Mouse (Mus musculus) C2C12 (cell line): Measurements from ENCODE around the gene Thsd7a.

Experiments
- CTCF ChIP-seq: IDR thresholded peaks from one replicate; pipeline ENCODE4 v1.5.1; 2011; ENCODE audit not compliant: control insufficient read depth, insufficient read depth, insufficient read length
- MYOG ChIP-seq: IDR thresholded peaks from one replicate; pipeline ENCODE4 v1.6.1; 2011; ENCODE audit not compliant: control insufficient read depth, insufficient read length; ENCODE audit errors: extremely low read depth

DNA sequence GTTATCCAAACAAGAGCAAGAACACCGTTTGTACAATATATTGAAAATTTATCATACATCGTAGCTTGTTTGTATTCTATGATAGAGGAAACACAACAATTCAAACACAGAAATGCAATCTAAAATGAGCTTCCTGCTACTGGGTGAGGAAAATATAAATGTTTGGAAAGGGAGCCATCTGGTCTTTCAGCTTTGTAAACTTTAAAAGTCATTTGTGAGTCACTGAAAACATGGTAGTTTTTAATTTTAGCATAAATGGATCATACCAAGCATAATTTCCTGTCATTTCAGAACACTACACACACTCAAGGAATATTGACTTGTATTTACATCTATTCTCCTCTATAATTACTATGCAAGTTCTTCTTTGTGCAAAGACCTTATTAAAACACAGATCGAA is 363.6 kb downstream of the Thsd7a start:
- TF ChIP-seq CTCF = no peak
- TF ChIP-seq MYOG = no peak
